Mouse (Mus musculus): Measurements from ENCODE around the gene Ablim2. TPM values are rescaled to one million over a fixed set of nuclear protein-coding genes. Genes with fewer than 3 reads are reported as not detected.

Ablim2 gene
- polyA plus RNA-seq, 1 experiment from 2014 or later, result 2.0 TPM

DNA sequence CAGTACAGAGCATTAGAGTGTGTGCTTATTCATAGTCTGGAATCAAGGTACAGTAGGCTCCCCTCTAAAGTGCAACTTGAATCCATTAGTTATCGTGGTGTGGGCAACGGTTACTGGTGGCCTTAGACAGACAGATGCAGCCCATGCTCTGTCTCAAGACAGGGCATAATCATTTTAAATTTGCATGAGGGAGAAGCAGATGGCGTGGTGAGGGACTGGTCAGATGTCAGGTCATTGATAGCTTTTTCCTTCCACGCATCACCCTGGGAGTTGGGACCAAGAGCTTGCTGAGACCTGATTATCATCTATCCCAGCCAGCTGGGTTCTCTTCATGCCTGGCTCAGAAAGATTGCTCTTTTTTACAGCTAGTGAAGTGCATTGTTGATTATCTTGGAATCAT is 162.4 kb downstream of the Ablim2 start:
- TF ChIP-seq CTCF (IDR thresholded peaks at IDR 0.05; ENCODE audit: low read depth), result no peak
- Histone ChIP-seq H3K9me3 (ENCODE audit: control insufficient read depth) (no peaks in the 10 kb centered on the region), H3K36me3 (ENCODE audit: control insufficient read depth, insufficient read depth) (no peaks in the 10 kb centered on the region), H3K4me1 (replicated peaks; ENCODE audit: control insufficient read depth, insufficient read depth, low read length) (0 out of 2 replicates have a peak, but pooled peaks cover 14% of the 10 kb centered on the region), H3K4me2 (replicated peaks; ENCODE audit: low read depth) (no peak overlapping the region), H3K27ac (ENCODE audit: low read depth, low read length) (no peak overlapping the region), H3K27me3 (replicated peaks; ENCODE audit: control insufficient read depth, insufficient read depth, low read length) (no peaks in the 10 kb centered on the region), H3K4me3 (ENCODE audit: low read depth, low read length) (no peak overlapping the region), H3K9ac (ENCODE audit: low read depth, low read length) (no peak overlapping the region)
- 82% methylated on average over 4 of the region's 4 CpGs for WGBS
- no peak for ATAC-seq

DNA sequence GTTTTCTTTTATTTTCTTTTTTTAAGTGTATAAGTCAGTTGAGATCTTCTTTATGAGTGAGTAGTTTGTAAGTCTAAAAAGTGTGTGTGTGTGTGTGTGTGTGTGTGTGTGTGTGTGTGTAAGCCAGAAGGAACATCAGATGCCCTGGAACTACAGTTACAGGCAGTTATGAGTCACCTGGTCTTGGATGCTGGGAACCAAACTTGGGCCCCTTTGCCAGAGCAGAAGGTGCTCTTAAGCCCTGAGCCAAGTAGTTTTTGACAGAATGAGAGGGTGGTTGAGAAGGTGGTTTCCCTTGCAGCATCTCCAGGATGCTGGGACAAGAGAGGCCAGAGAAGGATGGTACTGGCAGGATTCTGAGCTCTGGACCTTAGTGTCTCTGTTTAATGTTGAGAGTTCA is 162.9 kb downstream of the Ablim2 start:
- Histone ChIP-seq H3K9ac (ENCODE audit: low read depth, low read length) (no peak overlapping the region), H3K36me3 (ENCODE audit: control insufficient read depth, insufficient read depth) (no peaks in the 10 kb centered on the region), H3K4me1 (replicated peaks; ENCODE audit: control insufficient read depth, insufficient read depth, low read length) (0 out of 2 replicates have a peak, but pooled peaks cover 14% of the 10 kb centered on the region), H3K4me2 (replicated peaks; ENCODE audit: low read depth) (no peak overlapping the region), H3K27me3 (replicated peaks; ENCODE audit: control insufficient read depth, insufficient read depth, low read length) (no peaks in the 10 kb centered on the region), H3K9me3 (ENCODE audit: control insufficient read depth) (no peaks in the 10 kb centered on the region), H3K4me3 (ENCODE audit: low read depth, low read length) (no peak overlapping the region), H3K27ac (ENCODE audit: low read depth, low read length) (no peak overlapping the region)
- ATAC-seq, result no peak
- no peak for TF ChIP-seq CTCF (IDR thresholded peaks at IDR 0.05; ENCODE audit: low read depth)

DNA sequence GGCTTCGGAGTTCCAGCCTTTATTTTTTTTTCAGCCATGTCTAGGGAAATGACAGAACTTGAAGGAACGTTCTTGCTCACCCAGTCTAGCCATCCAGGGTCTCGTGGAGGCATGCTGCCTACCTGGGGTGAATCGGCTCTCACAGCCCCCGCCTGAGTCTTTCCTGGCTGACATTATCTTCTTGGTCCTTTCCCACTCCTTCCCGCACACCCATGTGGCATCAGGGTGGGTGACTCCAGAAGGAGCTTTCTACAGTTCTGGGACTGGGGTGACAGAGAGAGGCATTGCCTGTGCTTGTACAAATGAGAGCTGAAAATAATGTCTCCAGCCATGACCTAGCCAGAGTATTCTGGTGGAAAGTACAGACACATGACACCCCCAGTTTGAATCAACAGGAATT is 163.5 kb downstream of the Ablim2 start:
- WGBS, result 56% methylated on average over 6 of the region's 6 CpGs
- Histone ChIP-seq H3K9ac (ENCODE audit: low read depth, low read length) (no peak overlapping the region), H3K36me3 (ENCODE audit: control insufficient read depth, insufficient read depth) (no peaks in the 10 kb centered on the region), H3K9me3 (ENCODE audit: control insufficient read depth) (no peaks in the 10 kb centered on the region), H3K27ac (ENCODE audit: low read depth, low read length) (peak overlapping the region; percentile 63), H3K27me3 (replicated peaks; ENCODE audit: control insufficient read depth, insufficient read depth, low read length) (no peaks in the 10 kb centered on the region), H3K4me1 (replicated peaks; ENCODE audit: control insufficient read depth, insufficient read depth, low read length) (0 out of 2 replicates have a peak, but pooled peaks cover 14% of the 10 kb centered on the region), H3K4me3 (ENCODE audit: low read depth, low read length) (no peak overlapping the region), H3K4me2 (replicated peaks; ENCODE audit: low read depth) (no peak overlapping the region)
- no peak for TF ChIP-seq CTCF (IDR thresholded peaks at IDR 0.05; ENCODE audit: low read depth)
- no peak for ATAC-seq

DNA sequence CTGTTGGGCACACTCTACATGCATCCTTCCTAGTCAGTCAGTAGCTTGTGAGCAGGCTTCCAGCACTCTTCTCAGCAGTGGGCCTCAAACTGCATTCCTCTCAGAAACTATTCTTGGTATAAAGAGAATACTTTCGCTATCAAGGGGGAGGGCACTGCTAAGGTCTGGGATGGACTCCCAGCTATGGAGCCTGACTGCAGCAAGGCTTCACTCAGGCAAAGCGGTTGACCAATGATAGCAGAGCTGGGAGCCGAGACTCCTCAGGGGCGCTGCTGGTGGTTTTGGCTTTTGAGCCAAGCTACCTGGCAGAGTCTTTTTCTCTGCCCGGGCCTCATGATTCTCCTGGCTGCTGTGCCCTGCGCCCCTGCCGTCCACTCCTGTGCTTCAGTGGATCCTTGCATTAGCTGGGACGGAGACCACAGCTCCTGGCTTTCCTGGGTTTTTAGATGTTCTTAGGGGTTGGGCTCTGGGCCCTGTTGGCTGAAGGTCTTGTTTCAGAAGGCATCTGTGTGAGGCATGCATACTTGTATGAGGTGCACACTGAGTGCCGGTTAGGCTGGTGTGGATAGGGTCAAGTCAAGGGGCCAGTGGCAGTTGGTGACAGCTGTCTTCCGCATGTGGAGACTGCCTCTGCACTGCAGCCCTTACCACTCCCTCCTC is 164.0 kb downstream of the Ablim2 start:
- no peaks in the 10 kb centered on the region for H3K36me3 ChIP-seq (ENCODE audit: control insufficient read depth, insufficient read depth)
- H3K4me3 ChIP-seq (ENCODE audit: low read depth, low read length), result no peak overlapping the region
- peak overlapping the region; percentile 63 for H3K27ac ChIP-seq (ENCODE audit: low read depth, low read length)
- 0 out of 2 replicates have a peak, but pooled peaks cover 14% of the 10 kb centered on the region for H3K4me1 ChIP-seq (replicated peaks; ENCODE audit: control insufficient read depth, insufficient read depth, low read length)
- H3K27me3 ChIP-seq (replicated peaks; ENCODE audit: control insufficient read depth, insufficient read depth, low read length), result no peaks in the 10 kb centered on the region
- H3K9ac ChIP-seq (ENCODE audit: low read depth, low read length), result no peak overlapping the region
- 22% methylated on average over 10 of the region's 10 CpGs for WGBS
- H3K9me3 ChIP-seq (ENCODE audit: control insufficient read depth), result no peaks in the 10 kb centered on the region
- peak overlapping the region; percentile 40 for H3K4me2 ChIP-seq (replicated peaks; ENCODE audit: low read depth)
- peak; percentile 64 for ATAC-seq
- no peak for TF ChIP-seq CTCF (IDR thresholded peaks at IDR 0.05; ENCODE audit: low read depth)

- WGBS, result 87% methylated on average over 6 of the region's 6 CpGs
- TF ChIP-seq CTCF (IDR thresholded peaks at IDR 0.05; ENCODE audit: low read depth), result no peak
Observed at GRCm38 (mm10) chr5:35923448-35923847, 165.8 kb downstream of the Ablim2 start.

GRCm38 (mm10) chr5:35925171-35925634 is 167.5 kb downstream of the Ablim2 start:
- Histone ChIP-seq H3K9me3 (ENCODE audit: control insufficient read depth) (no peaks in the 10 kb centered on the region), H3K4me2 (replicated peaks; ENCODE audit: low read depth) (no peak overlapping the region), H3K4me3 (ENCODE audit: low read depth, low read length) (no peak overlapping the region), H3K4me1 (replicated peaks; ENCODE audit: control insufficient read depth, insufficient read depth, low read length) (0 out of 2 replicates have a peak, but pooled peaks cover 10% of the 10 kb centered on the region), H3K9ac (ENCODE audit: low read depth, low read length) (peak overlapping the region; percentile 1; the same call in 1 of the 2 replicates), H3K27me3 (replicated peaks; ENCODE audit: control insufficient read depth, insufficient read depth, low read length) (no peaks in the 10 kb centered on the region), H3K27ac (ENCODE audit: low read depth, low read length) (peak overlapping the region; percentile 21; the same call in 1 of the 2 replicates), H3K36me3 (ENCODE audit: control insufficient read depth, insufficient read depth) (no peaks in the 10 kb centered on the region)
- WGBS, result 60% methylated on average over 12 of the region's 12 CpGs
- TF ChIP-seq CTCF (IDR thresholded peaks at IDR 0.05; ENCODE audit: low read depth), result no peak
- no peak for ATAC-seq

More at GRCm38 (mm10) chr5:35923448-35923847, 165.8 kb downstream of the Ablim2 start:
- no peak overlapping the region for H3K9ac ChIP-seq (ENCODE audit: low read depth, low read length)
- ATAC-seq, result no peak
- H3K4me2 ChIP-seq (replicated peaks; ENCODE audit: low read depth), result no peak overlapping the region
- no peak overlapping the region for H3K4me3 ChIP-seq (ENCODE audit: low read depth, low read length)
- H3K36me3 ChIP-seq (ENCODE audit: control insufficient read depth, insufficient read depth), result no peaks in the 10 kb centered on the region
- no peaks in the 10 kb centered on the region for H3K27me3 ChIP-seq (replicated peaks; ENCODE audit: control insufficient read depth, insufficient read depth, low read length)
- H3K4me1 ChIP-seq (replicated peaks; ENCODE audit: control insufficient read depth, insufficient read depth, low read length), result 0 out of 2 replicates have a peak, but pooled peaks cover 10% of the 10 kb centered on the region
- no peaks in the 10 kb centered on the region for H3K9me3 ChIP-seq (ENCODE audit: control insufficient read depth)
- no peak overlapping the region for H3K27ac ChIP-seq (ENCODE audit: low read depth, low read length)

All from intestine, postnatal 0 days (tissue).